Mouse (Mus musculus): ENCODE results near the gene Glrb.

DNA sequence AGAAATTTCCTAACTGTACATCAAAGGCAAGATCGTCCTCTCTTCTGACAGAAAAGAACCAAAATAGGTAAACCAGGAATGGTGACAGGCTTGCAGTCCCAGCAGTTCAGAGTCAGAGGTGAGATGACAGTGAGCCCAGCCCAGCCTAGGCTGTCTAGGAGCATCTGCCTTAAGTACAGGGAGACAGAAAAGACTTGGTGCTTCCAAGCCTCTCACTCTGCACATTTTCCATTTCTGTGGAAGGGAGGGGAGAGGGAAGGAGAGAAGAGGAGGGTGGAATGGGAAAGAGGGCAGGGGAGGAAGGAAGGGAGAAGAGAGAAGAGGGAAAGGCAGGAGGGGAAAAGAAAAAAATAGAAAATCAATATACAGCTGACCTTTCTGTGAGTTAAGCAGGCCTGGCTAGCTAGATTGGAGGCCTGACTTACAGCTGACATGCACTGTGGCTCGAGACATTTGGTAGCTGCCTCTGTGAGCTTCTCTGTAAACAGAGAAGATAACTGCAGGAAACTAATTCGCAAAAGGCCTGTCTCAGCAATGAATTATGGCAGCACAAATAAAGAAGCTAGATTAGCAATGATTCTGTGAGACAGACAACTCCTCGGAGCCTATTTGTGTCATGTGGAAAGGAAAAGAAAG is 20.3 kb downstream of the Glrb start:
- TF ChIP-seq CTCF (IDR thresholded peaks at IDR 0.05; ENCODE audit: low read depth, low read length) (no peak), POLR2A (IDR thresholded peaks at IDR 0.05; ENCODE audit: extremely low read depth, insufficient read depth, low read length) (no peak)

Data from liver, adult 2 months (tissue).